Mouse (Mus musculus) forebrain, postnatal 0 days (tissue): ENCODE measurements around the gene Nos3. TPM values are rescaled to one million over a fixed set of nuclear protein-coding genes. Genes with fewer than 3 reads are reported as not detected.
A peak's percentile ranks its signal among the peaks of the same experiment; 100 is the strongest.

Source experiments
- ATAC-seq: fragments of 200-750 bp; cut with Nextera tagmentation; 2 replicates; pipeline ENCODE4 v1.8.0; 2017; ENCODE audit warnings: mild to moderate bottlenecking, moderate library complexity
- DNase-seq: peaks from one replicate; pipeline ENCODE4 v3.0.0-alpha.2; 2015
- H3K27ac ChIP-seq: fragments of 300-500 bp; sonication (generic); 2 replicates; pipeline ENCODE4 v1.5.1; 2014; ENCODE audit warnings: low read depth, mild to moderate bottlenecking, antibody characterized with exemption, low read length, moderate library complexity, mixed read lengths
- H3K27me3 ChIP-seq: fragments of 300-500 bp; sonication (generic); 2 replicates; pipeline ENCODE4 v1.6.1; 2014; ENCODE audit warnings: mild to moderate bottlenecking, low read length, mixed read lengths; ENCODE audit not compliant: insufficient read depth
- H3K36me3 ChIP-seq: fragments of 300-500 bp; sonication (generic); 2 replicates; pipeline ENCODE4 v1.6.1; 2014; ENCODE audit warnings: mild to moderate bottlenecking, moderate library complexity; ENCODE audit not compliant: insufficient read depth
- H3K4me1 ChIP-seq: fragments of 300-500 bp; sonication (generic); 2 replicates; pipeline ENCODE4 v1.6.1; 2014; ENCODE audit warnings: antibody characterized with exemption; ENCODE audit not compliant: insufficient read depth
- H3K4me2 ChIP-seq: fragments of 300-500 bp; sonication (generic); 2 replicates; pipeline ENCODE4 v1.6.1; 2014; ENCODE audit warnings: low read depth, mild to moderate bottlenecking, moderate library complexity
- H3K4me3 ChIP-seq: fragments of 300-500 bp; sonication (generic); 2 replicates; pipeline ENCODE4 v1.5.1; 2014; ENCODE audit warnings: low read depth, low read length, mixed read lengths
- H3K9ac ChIP-seq: fragments of 300-500 bp; sonication (generic); 2 replicates; pipeline ENCODE4 v1.6.1; 2014; ENCODE audit warnings: mild to moderate bottlenecking
- H3K9me3 ChIP-seq: fragments of 300-500 bp; sonication (generic); 2 replicates; pipeline ENCODE4 v1.6.1; 2016; ENCODE audit warnings: low read length
- CTCF ChIP-seq: sonication (generic); IDR thresholded peaks from 2 replicates; pipeline ENCODE4 v1.5.1; 2016; ENCODE audit warnings: antibody characterized with exemption, control low read depth, low read depth
- WGBS: fragments of 180-500 bp; shearing (Covaris S2); extraction: QIAGEN DNeasy Blood & Tissue Kit; methylation state at CpG from one replicate; pipeline ENCODE4 v1.1.7; 2014; 5-methylcytosine and 5-hydroxymethylcytosine counted together
- polyA plus RNA-seq: library from polyadenylated mRNA; unstranded; fragments of >200 nt; fragmentation: Nextera tagmentation; extraction: Ambion mirVana; gene quantifications from 2 replicates; pipeline ENCODE4 v1.2.1, GENCODE M21; 2015
- total RNA-seq: library from RNA; depleted of rRNA; stranded (reverse); fragments of >200 nt; gene quantifications from 2 replicates; pipeline ENCODE4 v1.2.3, GENCODE M21; 2014

Gene Nos3
- total and polyA plus RNA-seq, 2 experiments from 2014 or later = 6.8 to 8.3 TPM

- H3K9ac ChIP-seq = no peak overlapping the region
- H3K4me3 ChIP-seq = no peak overlapping the region
- peaks cover 28% of the 10 kb centered on the region for H3K4me1 ChIP-seq
- 0 out of 2 replicates have a peak, but pooled peaks cover 4% of the 10 kb centered on the region for H3K27me3 ChIP-seq
- H3K36me3 ChIP-seq = no peaks in the 10 kb centered on the region
- DNase-seq (peak; percentile 4), ATAC-seq (no peak)
- no peak overlapping the region for H3K27ac ChIP-seq
- H3K4me2 ChIP-seq = peak overlapping the region; percentile 61
- 62% methylated on average over 6 of the region's 6 CpGs for WGBS
- no peaks in the 10 kb centered on the region for H3K9me3 ChIP-seq
- no peak for TF ChIP-seq CTCF
Measured at GRCm38 (mm10) chr5:24384407-24384806, 19.8 kb downstream of the Nos3 start.

- DNase-seq = no peak
- H3K4me2 ChIP-seq = no peak overlapping the region
- ATAC-seq = no peak
- 92% methylated on average over 5 of the region's 5 CpGs for WGBS
- H3K4me1 ChIP-seq = peaks cover 28% of the 10 kb centered on the region
- no peak overlapping the region for H3K27ac ChIP-seq
- no peaks in the 10 kb centered on the region for H3K9me3 ChIP-seq
- H3K27me3 ChIP-seq = 0 out of 2 replicates have a peak, but pooled peaks cover 7% of the 10 kb centered on the region
- TF ChIP-seq CTCF = no peak
- H3K36me3 ChIP-seq = no peaks in the 10 kb centered on the region
- no peak overlapping the region for H3K9ac ChIP-seq
- no peak overlapping the region for H3K4me3 ChIP-seq
Measured at GRCm38 (mm10) chr5:24385374-24385773, 20.8 kb downstream of the Nos3 start.

- H3K9ac ChIP-seq = no peak overlapping the region
- no peak overlapping the region for H3K4me3 ChIP-seq
- DNase-seq (no peak), ATAC-seq (no peak)
- no peak overlapping the region for H3K4me2 ChIP-seq
- H3K9me3 ChIP-seq = no peaks in the 10 kb centered on the region
- TF ChIP-seq CTCF = no peak
- 83% methylated on average over 10 of the region's 10 CpGs for WGBS
- H3K27ac ChIP-seq = no peak overlapping the region
- peaks cover 28% of the 10 kb centered on the region for H3K4me1 ChIP-seq
- H3K36me3 ChIP-seq = no peaks in the 10 kb centered on the region
- 0 out of 2 replicates have a peak, but pooled peaks cover 7% of the 10 kb centered on the region for H3K27me3 ChIP-seq
Measured at GRCm38 (mm10) chr5:24385887-24386550, 21.4 kb downstream of the Nos3 start.

- H3K27ac ChIP-seq = peak overlapping the region; percentile 54
Measured at GRCm38 (mm10) chr5:24387264-24388241, 22.9 kb downstream of the Nos3 start.

GRCm38 (mm10) chr5:24388246-24388915 is 23.8 kb downstream of the Nos3 start:
- Histone ChIP-seq H3K27ac (peak overlapping the region; percentile 54; the same call in 1 of the 2 replicates), H3K4me3 (peak overlapping the region; percentile 51), H3K36me3 (no peaks in the 10 kb centered on the region), H3K4me2 (peak overlapping the region; percentile 98), H3K27me3 (0 out of 2 replicates have a peak, but pooled peaks cover 7% of the 10 kb centered on the region), H3K4me1 (peaks cover 19% of the 10 kb centered on the region), H3K9me3 (no peaks in the 10 kb centered on the region), H3K9ac (peak overlapping the region; percentile 62)
- 26% methylated on average over 26 of the region's 26 CpGs for WGBS
- DNase-seq (peak; percentile 21), ATAC-seq (no peak)
- no peak for TF ChIP-seq CTCF

More at GRCm38 (mm10) chr5:24387264-24388241, 22.9 kb downstream of the Nos3 start:
- peaks cover 25% of the 10 kb centered on the region for H3K4me1 ChIP-seq
- peak; percentile 85 for DNase-seq
- TF ChIP-seq CTCF = peak; percentile 68
- peak overlapping the region; percentile 51 for H3K4me3 ChIP-seq
- 4% methylated on average over 73 of the region's 73 CpGs for WGBS
- peak overlapping the region; percentile 98 for H3K4me2 ChIP-seq
- no peaks in the 10 kb centered on the region for H3K9me3 ChIP-seq
- ATAC-seq = peak; percentile 83
- peak overlapping the region; percentile 62 for H3K9ac ChIP-seq
- no peaks in the 10 kb centered on the region for H3K36me3 ChIP-seq
- H3K27me3 ChIP-seq = 0 out of 2 replicates have a peak, but pooled peaks cover 7% of the 10 kb centered on the region

- no peak overlapping the region for H3K4me3 ChIP-seq
- 0 out of 2 replicates have a peak, but pooled peaks cover 7% of the 10 kb centered on the region for H3K27me3 ChIP-seq
- no peaks in the 10 kb centered on the region for H3K36me3 ChIP-seq
- no peaks in the 10 kb centered on the region for H3K9me3 ChIP-seq
- no peak for TF ChIP-seq CTCF
- 58% methylated on average over 6 of the region's 7 CpGs for WGBS
- H3K27ac ChIP-seq = no peak overlapping the region
- H3K4me2 ChIP-seq = no peak overlapping the region
- no peak for ATAC-seq
- no peak for DNase-seq
- H3K9ac ChIP-seq = no peak overlapping the region
- H3K4me1 ChIP-seq = peaks cover 15% of the 10 kb centered on the region
Measured at GRCm38 (mm10) chr5:24389011-24389657, 24.5 kb downstream of the Nos3 start.
